Mouse (Mus musculus) myocyte (in vitro differentiated cells): Measurements from ENCODE around the gene Ap4s1.

Experiments used
- CEBPB ChIP-seq: IDR thresholded peaks from 2 replicates; pipeline ENCODE4 v1.6.1; 2011; ENCODE audit warnings: mild to moderate bottlenecking, moderate library complexity; ENCODE audit not compliant: poor library complexity, insufficient read depth, severe bottlenecking
- E2F4 ChIP-seq: IDR thresholded peaks from one replicate; pipeline ENCODE4 v1.6.1; 2011; ENCODE audit warnings: mild to moderate bottlenecking, control low read depth, moderate library complexity; ENCODE audit not compliant: insufficient read depth
- MAX ChIP-seq: IDR thresholded peaks from one replicate; pipeline ENCODE4 v1.6.1; 2011; ENCODE audit warnings: low read depth, mild to moderate bottlenecking, control low read depth
- MYOG ChIP-seq, 3 experiments: IDR thresholded peaks; one replicate each; pipeline ENCODE4 v1.6.1; 2011; ENCODE audit warnings: control low read depth in 2 of 3, low read depth in 2 of 3, mild to moderate bottlenecking in 2 of 3; ENCODE audit not compliant: insufficient read length in 2 of 3, control insufficient read depth in 1 of 3, insufficient read depth in 1 of 3
- POLR2A ChIP-seq: IDR thresholded peaks from one replicate; pipeline ENCODE4 v1.6.1; 2011; ENCODE audit warnings: low read depth, mild to moderate bottlenecking, control low read depth, moderate library complexity; ENCODE audit not compliant: insufficient read length
- POLR2AphosphoS2 ChIP-seq: IDR thresholded peaks from one replicate; pipeline ENCODE4 v1.6.1; 2011; ENCODE audit warnings: low read depth, control low read depth; ENCODE audit not compliant: insufficient read length
- TCF12 ChIP-seq: IDR thresholded peaks from one replicate; pipeline ENCODE4 v1.6.1; 2011; ENCODE audit warnings: mild to moderate bottlenecking, control low read depth; ENCODE audit not compliant: poor library complexity, insufficient read depth, severe bottlenecking
- USF1 ChIP-seq: IDR thresholded peaks from one replicate; pipeline ENCODE4 v1.6.1; 2011; ENCODE audit warnings: low read depth, mild to moderate bottlenecking, control low read depth, moderate library complexity

GRCm38 (mm10) chr12:51688546-51688945, 2.3 kb upstream of the Ap4s1 start:
- no peak for TF ChIP-seq CEBPB
- TF ChIP-seq MAX = no peak
- no peak for TF ChIP-seq POLR2A
- no peak for TF ChIP-seq POLR2AphosphoS2
- no peak for TF ChIP-seq TCF12
- no peak for TF ChIP-seq MYOG (IDR thresholded peaks at IDR 0.05; ENCODE audit: control insufficient read depth in 1 of 3, insufficient read depth in 1 of 3, insufficient read length in 2 of 3, low read depth in 2 of 3)
- no peak for TF ChIP-seq E2F4
- TF ChIP-seq USF1 = no peak
